Mouse (Mus musculus) NIH3T3 (cell line): ENCODE measurements around the gene Dlg2.

Source experiments
- DNase-seq: peaks from one replicate; pipeline ENCODE4 v3.0.0-alpha.2; 2012; ENCODE audit warnings: low read depth

Gene Dlg2

GRCm38 (mm10) chr7:91919738-91920137 is 1443.3 kb downstream of the Dlg2 start:
- DNase-seq = no peak

GRCm38 (mm10) chr7:91934881-91935597 is 1458.6 kb downstream of the Dlg2 start:
- DNase-seq = no peak

GRCm38 (mm10) chr7:91936193-91936592 is 1459.7 kb downstream of the Dlg2 start:
- DNase-seq = no peak

- DNase-seq = no peak
Measured at GRCm38 (mm10) chr7:91943224-91943623, 1466.8 kb downstream of the Dlg2 start.

GRCm38 (mm10) chr7:91955584-91955983 is 1479.1 kb downstream of the Dlg2 start:
- DNase-seq = no peak

- no peak for DNase-seq
Measured at GRCm38 (mm10) chr7:91962956-91963355, 1486.5 kb downstream of the Dlg2 start.

GRCm38 (mm10) chr7:91972970-91973369 is 1496.5 kb downstream of the Dlg2 start:
- no peak for DNase-seq

GRCm38 (mm10) chr7:92003769-92004455 is 1527.4 kb downstream of the Dlg2 start:
- no peak for DNase-seq

- no peak for DNase-seq
Measured at GRCm38 (mm10) chr7:92005681-92006425, 1529.4 kb downstream of the Dlg2 start.

GRCm38 (mm10) chr7:92008702-92009101 is 1532.2 kb downstream of the Dlg2 start:
- no peak for DNase-seq

- DNase-seq = no peak
Measured at GRCm38 (mm10) chr7:92024928-92025327, 1548.5 kb downstream of the Dlg2 start.

GRCm38 (mm10) chr7:92025465-92026056 is 1549.1 kb downstream of the Dlg2 start:
- no peak for DNase-seq

GRCm38 (mm10) chr7:92027049-92027448 is 1550.6 kb downstream of the Dlg2 start:
- DNase-seq = peak; percentile 73

- no peak for DNase-seq
Measured at GRCm38 (mm10) chr7:92034256-92034655, 1557.8 kb downstream of the Dlg2 start.

- DNase-seq = no peak
Measured at GRCm38 (mm10) chr7:92040187-92040586, 1563.7 kb downstream of the Dlg2 start.

- DNase-seq = no peak
Measured at GRCm38 (mm10) chr7:92040785-92041411, 1564.4 kb downstream of the Dlg2 start.

- no peak for DNase-seq
Measured at GRCm38 (mm10) chr7:92044966-92045365, 1568.5 kb downstream of the Dlg2 start.

GRCm38 (mm10) chr7:92047271-92047670 is 1570.8 kb downstream of the Dlg2 start:
- DNase-seq = peak; percentile 1

- DNase-seq = no peak
Measured at GRCm38 (mm10) chr7:92048876-92049275, 1572.4 kb downstream of the Dlg2 start.

GRCm38 (mm10) chr7:92066851-92067250 is 1590.4 kb downstream of the Dlg2 start:
- no peak for DNase-seq

GRCm38 (mm10) chr7:92087429-92087828 is 1611.0 kb downstream of the Dlg2 start:
- no peak for DNase-seq

- DNase-seq = peak; percentile 72
Measured at GRCm38 (mm10) chr7:92093860-92094259, 1617.4 kb downstream of the Dlg2 start.
